Mouse (Mus musculus) heart, embryonic 14.5 days (tissue): Measurements from ENCODE around the gene Arhgef17. TPM values are rescaled to one million over a fixed set of nuclear protein-coding genes. Genes with fewer than 3 reads are reported as not detected.

Experiments used
- ATAC-seq: fragments of 200-750 bp; cut with Nextera tagmentation; 2 replicates; pipeline ENCODE4 v1.8.0; 2017; ENCODE audit warnings: low read depth, moderate TSS enrichment; ENCODE audit not compliant: insufficient number of reproducible peaks, insufficient read depth, low FRiP score
- H3K27ac ChIP-seq, 2 experiments: fragments of 200-500 bp in 1 of 2; fragments of 300-500 bp in 1 of 2; sonication (generic) in 1 of 2; replicated peaks in 1 of 2; 2 replicates each; pipeline ENCODE4 v1.5.1; 2012 to 2014; ENCODE audit warnings: low read depth in 2 of 2, low read length in 2 of 2, control low read depth in 1 of 2, mild to moderate bottlenecking in 1 of 2, mixed read lengths in 1 of 2; ENCODE audit not compliant: control insufficient read depth in 1 of 2, insufficient read depth in 1 of 2
- H3K27me3 ChIP-seq: fragments of 300-500 bp; sonication (generic); 2 replicates; pipeline ENCODE4 v1.6.1; 2014; ENCODE audit warnings: mild to moderate bottlenecking, low read length, control low read depth; ENCODE audit not compliant: control insufficient read depth, insufficient read depth
- H3K36me3 ChIP-seq: fragments of 300-500 bp; sonication (generic); 2 replicates; pipeline ENCODE4 v1.6.1; 2014; ENCODE audit warnings: mild to moderate bottlenecking, control low read depth, low read length, mixed read lengths; ENCODE audit not compliant: control insufficient read depth, insufficient read depth
- H3K4me1 ChIP-seq, 2 experiments: fragments of 200-500 bp in 1 of 2; fragments of 300-500 bp in 1 of 2; sonication (generic) in 1 of 2; 2 replicates each; pipeline ENCODE4 v1.6.1; 2012 to 2014; ENCODE audit warnings: low read length in 2 of 2, control low read depth in 1 of 2, mixed read lengths in 1 of 2; ENCODE audit not compliant: control insufficient read depth in 2 of 2, insufficient read depth in 2 of 2
- H3K4me2 ChIP-seq: fragments of 300-500 bp; sonication (generic); 2 replicates; pipeline ENCODE4 v1.6.1; 2014; ENCODE audit warnings: mild to moderate bottlenecking, low read length
- H3K4me3 ChIP-seq, 2 experiments: fragments of 200-500 bp in 1 of 2; fragments of 300-500 bp in 1 of 2; sonication (generic) in 1 of 2; 2 replicates each; pipeline ENCODE4 v1.5.1; 2012 to 2014; ENCODE audit warnings: low read length in 2 of 2, mild to moderate bottlenecking in 2 of 2, control low read depth in 1 of 2, low read depth in 1 of 2, moderate library complexity in 1 of 2; ENCODE audit not compliant: control insufficient read depth in 1 of 2, insufficient read depth in 1 of 2
- H3K9ac ChIP-seq: fragments of 300-500 bp; sonication (generic); 2 replicates; pipeline ENCODE4 v1.6.1; 2014; ENCODE audit warnings: mild to moderate bottlenecking, low read length
- H3K9me3 ChIP-seq: fragments of 300-500 bp; sonication (generic); 2 replicates; pipeline ENCODE4 v1.6.1; 2016; ENCODE audit warnings: low read length, control low read depth; ENCODE audit not compliant: control insufficient read depth
- WGBS: fragments of 180-500 bp; shearing (Covaris S2); extraction: QIAGEN DNeasy Blood & Tissue Kit; methylation state at CpG from one replicate; pipeline ENCODE4 v1.1.7; 2014; 5-methylcytosine and 5-hydroxymethylcytosine counted together
- polyA plus RNA-seq: library from polyadenylated mRNA; unstranded; fragments of >200 nt; fragmentation: Nextera tagmentation; extraction: Ambion mirVana; gene quantifications from 2 replicates; pipeline ENCODE4 v1.2.1, GENCODE M21; 2014

Arhgef17 gene
- polyA plus RNA-seq, 1 experiment from 2014 or later = 8.9 TPM

- 50% methylated on average over 1 of the region's 1 CpGs for WGBS
- Histone ChIP-seq H3K27ac (no peak overlapping the region), H3K9ac (no peak overlapping the region), H3K4me3 (no peak overlapping the region), H3K27me3 (no peaks in the 10 kb centered on the region), H3K36me3 (peaks cover 52% of the 10 kb centered on the region), H3K4me2 (no peak overlapping the region), H3K9me3 (no peaks in the 10 kb centered on the region), H3K4me1 (peaks cover 6 to 18% of the 10 kb centered on the region in 2 experiments)
- ATAC-seq = no peak
Measured at GRCm38 (mm10) chr7:100837701-100838100, 94.2 kb downstream of the Arhgef17 start.

GRCm38 (mm10) chr7:100836657-100837056, 95.2 kb downstream of the Arhgef17 start:
- Histone ChIP-seq H3K36me3 (peaks cover 53% of the 10 kb centered on the region), H3K4me1 (peaks cover 6 to 18% of the 10 kb centered on the region in 2 experiments), H3K9ac (no peak overlapping the region), H3K27ac (no peak overlapping the region), H3K9me3 (no peaks in the 10 kb centered on the region), H3K27me3 (no peaks in the 10 kb centered on the region), H3K4me3 (no peak overlapping the region), H3K4me2 (no peak overlapping the region)
- ATAC-seq = no peak
- 90% methylated on average over 10 of the region's 10 CpGs for WGBS

GRCm38 (mm10) chr7:100835711-100836110, 96.2 kb downstream of the Arhgef17 start:
- peaks cover 62% of the 10 kb centered on the region for H3K36me3 ChIP-seq
- H3K4me2 ChIP-seq = no peak overlapping the region
- no peaks in the 10 kb centered on the region for H3K9me3 ChIP-seq
- 84% methylated on average over 6 of the region's 6 CpGs for WGBS
- no peak overlapping the region for H3K27ac ChIP-seq
- no peak for ATAC-seq
- H3K9ac ChIP-seq = no peak overlapping the region
- peaks cover 6 to 18% of the 10 kb centered on the region in 2 experiments for H3K4me1 ChIP-seq
- no peaks in the 10 kb centered on the region for H3K27me3 ChIP-seq
- H3K4me3 ChIP-seq = no peak overlapping the region

- Histone ChIP-seq H3K4me2 (no peak overlapping the region), H3K9me3 (no peaks in the 10 kb centered on the region), H3K27me3 (no peaks in the 10 kb centered on the region), H3K4me3 (no peak overlapping the region), H3K27ac (no peak overlapping the region), H3K4me1 (peaks cover 6 to 16% of the 10 kb centered on the region in 2 experiments), H3K9ac (no peak overlapping the region), H3K36me3 (peaks cover 62% of the 10 kb centered on the region)
- 95% methylated on average over 7 of the region's 7 CpGs for WGBS
- ATAC-seq = no peak
Measured at GRCm38 (mm10) chr7:100835168-100835567, 96.7 kb downstream of the Arhgef17 start.

GRCm38 (mm10) chr7:100833859-100834258, 98.0 kb downstream of the Arhgef17 start:
- Histone ChIP-seq H3K4me1 (peaks cover 2 to 3% of the 10 kb centered on the region in 2 experiments), H3K36me3 (peaks cover 62% of the 10 kb centered on the region), H3K4me3 (no peak overlapping the region), H3K27ac (no peak overlapping the region), H3K27me3 (no peaks in the 10 kb centered on the region), H3K4me2 (no peak overlapping the region), H3K9ac (no peak overlapping the region), H3K9me3 (no peaks in the 10 kb centered on the region)
- 80% methylated on average over 1 of the region's 1 CpGs for WGBS
- no peak for ATAC-seq

GRCm38 (mm10) chr7:100828549-100828948, 103.4 kb downstream of the Arhgef17 start:
- Histone ChIP-seq H3K4me3 (no peak overlapping the region), H3K27me3 (no peaks in the 10 kb centered on the region), H3K36me3 (peaks cover 52% of the 10 kb centered on the region), H3K9ac (no peak overlapping the region), H3K27ac (no peak overlapping the region), H3K4me1 (no peaks in the 10 kb centered on the region), H3K9me3 (no peaks in the 10 kb centered on the region), H3K4me2 (no peak overlapping the region)
- WGBS = 80% methylated on average over 2 of the region's 2 CpGs
- ATAC-seq = no peak

GRCm38 (mm10) chr7:100824661-100825060, 107.2 kb downstream of the Arhgef17 start:
- WGBS = 87% methylated on average over 3 of the region's 3 CpGs

More at GRCm38 (mm10) chr7:100824661-100825060, 107.2 kb downstream of the Arhgef17 start:
- Histone ChIP-seq H3K27me3 (no peaks in the 10 kb centered on the region), H3K9me3 (no peaks in the 10 kb centered on the region), H3K4me2 (no peak overlapping the region), H3K27ac (no peak overlapping the region), H3K9ac (no peak overlapping the region), H3K4me1 (no peaks in the 10 kb centered on the region), H3K4me3 (no peak overlapping the region), H3K36me3 (peaks cover 29% of the 10 kb centered on the region)
- ATAC-seq = no peak
